Mouse (Mus musculus): ENCODE data around the gene Dock3.
A peak's percentile ranks its signal among the peaks of the same experiment; 100 is the strongest.

Dock3 gene

DNA sequence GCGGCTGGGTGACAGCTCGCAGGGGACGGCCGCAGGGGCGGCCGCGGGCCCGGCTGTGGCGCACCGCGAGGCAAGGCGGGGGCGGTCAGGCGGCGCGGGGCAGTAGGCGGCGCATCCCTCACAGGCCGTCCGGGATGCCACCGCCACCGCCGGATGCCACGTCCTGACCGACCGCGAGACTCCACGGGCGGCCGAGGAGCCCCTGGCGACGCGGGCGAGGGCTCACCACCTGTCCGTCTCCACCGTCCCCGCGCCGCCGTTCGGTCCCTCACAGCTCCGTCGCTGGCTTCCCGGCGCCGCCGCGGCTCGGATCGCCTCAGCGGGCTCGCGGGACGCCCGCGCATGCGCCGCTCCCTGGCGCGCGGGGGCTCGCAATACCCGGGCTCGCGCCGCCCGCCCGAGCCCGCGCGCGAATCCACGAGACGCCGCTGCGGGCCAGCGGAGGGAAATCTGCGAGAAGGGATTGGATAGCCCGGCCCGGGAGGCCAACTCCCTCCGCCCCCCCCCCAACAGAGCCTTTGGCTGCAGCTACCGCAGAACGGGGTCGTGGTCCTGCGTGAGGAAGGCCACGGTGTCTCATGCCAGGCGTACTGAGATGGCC, at the start of gene Dock3:
Gene Dock3 (minus strand): TSS at position 371 of the 601 bp plus-strand sequence.
- no peak for DNase-seq (ENCODE audit: low read depth, low spot score)

DNA sequence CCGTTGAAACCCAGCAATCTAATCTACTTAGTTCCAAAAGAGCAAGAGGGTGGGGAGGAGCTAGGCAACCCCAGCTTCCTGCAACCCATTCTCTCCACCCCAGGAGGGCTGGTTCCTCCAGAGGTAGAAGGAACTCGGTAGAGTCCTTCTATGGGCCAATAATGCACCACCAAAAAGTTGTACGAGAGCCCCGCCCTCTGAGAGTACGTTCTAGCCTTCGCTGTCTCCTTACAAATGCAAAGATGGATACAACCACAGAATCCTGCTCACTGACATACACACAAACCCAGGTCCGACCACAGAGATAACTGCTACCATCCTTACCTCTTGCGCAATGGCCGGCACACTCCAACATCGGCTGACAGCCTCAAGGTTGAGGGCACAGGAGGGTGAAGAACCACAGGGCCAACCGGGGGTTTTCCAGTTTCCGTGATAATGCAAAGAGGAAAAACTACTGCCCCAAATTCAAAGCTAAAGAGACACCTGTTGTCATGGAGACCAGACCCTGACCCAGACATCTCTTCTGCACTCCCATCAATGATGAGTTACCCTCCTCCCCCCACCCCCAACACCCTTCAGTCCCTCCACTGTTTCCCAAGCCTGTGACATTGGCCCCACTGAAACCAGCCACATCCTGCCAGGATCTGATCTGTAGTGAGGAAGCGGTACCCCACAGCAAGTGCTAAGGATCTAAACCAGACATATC, 48.8 kb upstream of the Dock3 start:
- DNase-seq (ENCODE audit: low read depth, low spot score): no peak

DNA sequence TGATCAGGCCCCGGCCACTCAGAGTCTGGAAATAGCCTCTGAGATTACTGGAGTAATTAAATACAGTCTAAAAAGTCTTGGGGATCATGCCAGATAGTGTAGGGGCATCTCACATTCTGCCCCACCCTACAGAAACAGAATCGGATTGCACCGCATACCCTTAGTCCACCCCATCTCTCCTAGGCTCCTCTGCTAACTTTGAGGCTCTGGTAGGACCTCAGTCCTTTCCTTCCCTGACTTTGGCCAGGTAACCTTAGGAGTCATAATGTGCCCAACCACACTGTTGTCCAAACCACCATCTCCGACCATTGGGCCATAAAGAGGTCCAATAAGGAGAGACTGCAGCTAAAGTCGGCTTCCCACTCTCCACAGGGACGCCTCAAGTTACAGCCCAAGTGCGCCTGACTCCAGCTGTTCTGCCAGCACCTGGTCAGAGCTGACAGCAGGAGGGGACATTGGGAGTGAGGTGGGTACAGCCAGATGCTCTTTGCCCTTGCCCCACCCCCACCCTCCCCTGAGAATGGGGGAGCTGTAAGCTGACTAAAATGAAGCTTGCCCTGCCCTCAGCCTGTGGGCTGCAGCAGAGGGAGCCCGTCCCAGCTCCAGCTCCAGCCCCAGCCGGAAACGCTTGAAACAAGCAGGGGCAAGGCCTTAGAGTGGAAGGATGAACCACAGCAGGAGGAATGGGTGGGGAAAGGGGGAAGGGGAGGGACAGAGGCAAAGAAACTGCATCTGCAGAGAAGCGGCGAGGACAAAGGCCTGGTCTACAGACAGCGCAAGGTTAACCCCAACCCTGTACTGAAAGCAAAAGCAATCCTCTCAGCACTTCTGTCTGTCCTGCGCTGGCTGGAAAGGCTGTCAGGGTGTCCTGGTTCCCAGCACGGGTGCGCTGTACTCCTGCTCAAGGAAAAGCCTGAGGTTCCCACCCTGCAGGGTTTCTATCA, 47.9 kb upstream of the Dock3 start:
- DNase-seq (ENCODE audit: low read depth, low spot score): peak; percentile 50

DNA sequence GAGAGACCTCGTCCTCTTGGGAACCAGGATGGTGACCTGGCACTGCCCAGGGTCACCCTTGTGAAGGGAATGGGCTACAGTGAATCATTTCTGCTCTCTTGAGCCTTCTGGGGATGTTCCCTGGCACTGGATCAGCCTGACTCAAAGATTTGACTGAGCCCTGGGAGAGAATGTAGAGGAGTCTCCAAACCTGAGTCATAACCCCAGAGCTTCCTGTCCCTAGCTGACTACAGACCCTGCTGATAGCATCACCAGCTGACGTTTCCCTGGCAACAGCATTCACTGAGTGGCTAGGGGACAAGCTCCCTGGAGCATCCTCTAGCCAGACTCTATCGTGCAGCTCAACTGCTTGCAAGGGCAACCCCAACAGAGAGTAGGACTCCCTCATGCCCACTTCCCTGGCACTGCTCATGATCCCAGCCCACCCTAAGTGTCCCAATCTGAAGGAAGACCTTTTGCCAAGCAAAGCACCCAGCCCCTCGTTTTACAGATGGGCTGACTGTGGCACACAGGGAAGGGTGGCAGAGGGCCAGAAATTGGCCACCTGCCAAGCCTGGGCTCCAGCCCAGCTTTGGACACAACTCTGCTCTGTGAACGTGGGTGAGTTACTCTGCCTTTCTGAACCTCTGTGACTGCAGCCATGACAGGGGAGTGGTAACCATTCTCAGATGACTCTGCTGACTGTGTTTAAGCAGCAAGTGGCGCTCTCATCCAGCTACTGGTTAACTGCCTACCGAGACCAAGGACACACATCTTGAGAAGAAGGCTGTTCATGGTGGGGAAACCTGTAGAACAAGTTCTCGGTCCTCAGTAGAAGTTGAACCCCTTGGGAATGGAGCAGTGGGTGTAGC, 47.0 kb upstream of the Dock3 start:
- peak; percentile 99 for DNase-seq (ENCODE audit: low read depth, low spot score)

DNA sequence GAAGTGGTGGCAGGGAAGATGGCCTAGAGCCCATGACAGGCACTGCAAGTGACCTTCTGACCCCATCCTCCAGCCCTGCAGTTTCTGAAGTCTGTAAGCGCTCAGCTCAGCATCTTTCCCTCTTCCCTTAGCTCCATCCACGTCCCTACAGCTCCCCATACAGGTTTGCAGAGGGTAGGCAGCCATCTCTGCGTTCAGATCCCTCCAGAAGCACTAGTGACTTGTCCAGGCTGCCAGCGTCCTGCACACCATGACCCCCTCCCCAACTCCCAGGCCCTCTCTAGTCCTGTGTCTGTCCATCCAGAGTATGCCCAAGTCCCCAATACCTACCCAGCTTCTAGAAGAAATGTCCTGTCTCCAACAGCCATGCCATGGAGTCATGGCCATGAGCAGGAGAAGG, 46.4 kb upstream of the Dock3 start:
- peak; percentile 40 for DNase-seq (ENCODE audit: low read depth, low spot score)

DNA sequence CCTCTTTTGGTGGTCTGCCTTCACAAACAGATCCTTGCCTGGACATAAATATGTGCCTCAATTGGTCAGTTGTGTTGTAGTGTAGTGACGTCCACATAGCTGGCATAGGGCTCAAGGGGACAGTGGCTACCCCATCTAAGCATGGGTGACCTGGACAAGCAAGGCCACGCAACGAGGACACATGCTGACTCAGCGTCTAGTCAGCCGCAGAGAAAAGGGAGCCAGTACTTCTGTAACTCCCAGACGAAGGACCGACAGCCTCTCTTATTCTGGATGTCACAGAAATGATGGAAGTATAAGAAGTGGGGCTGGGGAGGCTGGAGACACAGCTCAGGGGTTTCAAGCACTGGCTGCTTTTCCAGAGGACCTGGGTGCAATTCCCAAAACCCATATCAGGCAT, 45.9 kb upstream of the Dock3 start:
- DNase-seq (ENCODE audit: low read depth, low spot score): no peak

DNA sequence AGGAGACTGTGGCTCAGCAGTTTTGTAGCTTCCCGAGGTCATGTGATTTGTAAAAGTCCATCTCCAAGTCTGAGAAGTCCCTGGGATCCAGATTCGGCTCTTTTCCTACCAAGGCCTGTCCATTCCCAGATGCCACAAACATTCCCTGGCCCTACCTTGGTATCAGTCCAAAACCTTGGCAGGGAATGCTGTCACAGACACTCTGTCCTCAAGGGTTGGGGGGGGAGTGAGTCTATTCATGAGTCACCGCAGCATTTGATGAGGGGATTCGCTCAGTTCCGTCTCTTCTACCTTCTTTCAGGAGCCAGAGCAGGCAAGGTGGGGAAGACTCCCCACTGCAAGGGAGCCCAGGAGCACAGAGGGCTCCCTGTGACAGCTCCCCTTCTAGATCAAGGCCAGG, 44.0 kb upstream of the Dock3 start:
- DNase-seq (ENCODE audit: low read depth, low spot score): peak; percentile 53

DNA sequence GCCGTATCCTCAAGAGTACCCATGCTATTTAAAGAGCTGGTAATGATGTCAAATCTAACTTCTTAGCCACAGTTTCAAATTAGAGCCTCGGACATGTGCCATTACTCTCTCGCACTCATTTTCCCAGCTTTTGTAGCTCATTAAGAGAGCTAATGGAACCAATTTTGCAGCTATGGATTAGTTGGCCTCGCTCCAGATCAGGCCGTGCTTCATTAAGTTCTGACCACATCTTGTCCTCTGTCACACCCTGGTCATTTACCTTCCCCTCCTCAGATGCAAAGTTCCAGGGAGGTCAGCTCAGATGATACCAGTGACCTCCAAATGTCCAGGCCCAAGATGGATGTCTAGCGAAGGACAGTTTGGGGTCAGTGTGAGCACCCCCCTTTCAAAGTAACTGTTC, 43.0 kb upstream of the Dock3 start:
- no peak for DNase-seq (ENCODE audit: low read depth, low spot score)

DNA sequence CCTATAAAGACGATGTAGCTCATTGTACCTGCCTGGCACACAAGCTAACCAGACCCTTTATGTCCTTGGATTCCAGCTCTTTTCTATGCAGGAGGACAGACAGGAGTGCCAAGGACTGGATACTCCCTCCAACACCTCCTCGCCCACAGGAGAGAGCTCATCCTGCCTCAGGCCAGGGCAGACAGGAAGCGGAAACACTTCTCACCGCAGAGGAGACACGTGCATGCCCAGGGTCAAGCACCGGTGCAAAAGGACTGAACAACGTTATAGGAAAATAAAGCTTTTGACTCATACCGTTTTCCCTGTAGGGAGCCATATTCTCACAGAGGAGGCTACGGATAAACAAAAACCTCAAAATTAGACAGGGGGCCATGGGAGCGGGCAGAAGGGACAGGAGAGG, 41.5 kb upstream of the Dock3 start:
- DNase-seq (ENCODE audit: low read depth, low spot score): no peak

DNA sequence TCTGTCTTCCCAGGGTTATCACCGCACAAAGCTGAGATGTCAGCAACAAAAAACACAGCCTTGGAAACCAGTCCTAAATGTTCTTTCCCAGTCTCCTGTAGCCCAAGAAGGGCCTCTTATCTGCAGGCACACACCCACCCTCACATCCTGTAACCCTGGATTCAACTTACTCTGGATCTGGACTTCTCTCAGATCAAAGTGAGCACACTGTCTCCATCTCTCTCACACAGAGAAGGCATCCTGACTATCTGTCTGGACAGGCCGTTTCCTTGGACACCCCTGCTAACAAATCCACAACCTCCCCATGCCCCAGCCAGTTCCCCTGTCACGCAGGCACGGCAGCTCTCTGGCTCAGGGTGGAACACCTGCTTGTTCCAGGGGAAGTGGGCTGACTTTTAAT, 40.6 kb upstream of the Dock3 start:
- no peak for DNase-seq (ENCODE audit: low read depth, low spot score)

DNA sequence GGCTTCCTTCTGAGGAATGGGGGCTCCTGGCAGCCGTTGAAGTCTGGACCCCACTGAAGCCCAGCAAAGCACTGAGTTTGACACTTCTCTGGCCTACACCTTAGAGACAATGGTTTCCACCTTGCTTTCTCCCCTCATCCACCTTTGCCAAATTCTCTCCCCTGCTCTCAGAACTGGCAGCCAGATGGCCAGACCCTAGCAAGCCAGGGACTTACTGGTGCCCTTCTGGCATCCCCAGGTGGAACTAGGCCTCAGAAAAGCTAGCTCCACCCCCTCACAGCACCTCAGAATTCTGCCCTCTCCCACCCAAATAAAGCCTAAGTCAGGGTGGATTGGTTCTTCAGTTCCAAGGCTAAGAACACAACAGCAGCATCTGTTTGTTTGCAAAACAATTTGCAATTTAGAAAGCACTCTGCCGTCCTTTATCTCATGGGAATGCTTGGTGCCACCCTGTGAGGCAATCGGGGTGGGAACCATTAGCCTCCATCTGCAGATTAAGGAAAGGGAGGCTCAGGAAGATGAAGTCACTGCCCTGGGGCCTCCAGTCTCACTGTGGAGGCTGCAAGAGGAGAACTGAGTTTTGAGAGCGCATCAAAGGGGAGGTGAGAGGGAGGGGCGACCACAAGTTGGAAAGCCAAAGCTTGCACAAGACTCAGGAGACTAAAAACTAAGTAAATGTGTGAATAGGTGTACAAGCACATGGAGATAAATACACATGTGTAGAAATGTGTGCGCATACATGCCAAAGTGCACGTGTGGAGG, 39.6 kb upstream of the Dock3 start:
- no peak for DNase-seq (ENCODE audit: low read depth, low spot score)

DNA sequence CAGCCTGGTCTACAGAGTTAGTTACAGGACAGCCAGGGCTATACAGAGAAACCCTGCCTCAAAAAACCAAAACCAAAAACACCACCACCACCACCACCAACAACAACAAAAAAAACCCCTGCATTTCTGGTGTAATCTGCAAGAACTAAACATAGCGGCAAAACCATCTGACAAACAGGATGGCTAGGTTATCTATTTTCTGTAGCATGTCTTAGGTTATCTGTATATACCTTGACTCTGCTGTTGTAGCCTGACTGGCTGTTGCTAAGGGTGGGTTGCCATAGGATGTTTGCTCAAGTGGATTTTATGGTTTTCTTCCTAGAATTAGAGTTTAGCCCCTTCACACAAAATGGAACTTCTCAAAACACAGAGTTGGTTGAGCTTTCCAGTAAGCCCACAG, 38.1 kb upstream of the Dock3 start:
- DNase-seq (ENCODE audit: low read depth, low spot score): no peak

DNA sequence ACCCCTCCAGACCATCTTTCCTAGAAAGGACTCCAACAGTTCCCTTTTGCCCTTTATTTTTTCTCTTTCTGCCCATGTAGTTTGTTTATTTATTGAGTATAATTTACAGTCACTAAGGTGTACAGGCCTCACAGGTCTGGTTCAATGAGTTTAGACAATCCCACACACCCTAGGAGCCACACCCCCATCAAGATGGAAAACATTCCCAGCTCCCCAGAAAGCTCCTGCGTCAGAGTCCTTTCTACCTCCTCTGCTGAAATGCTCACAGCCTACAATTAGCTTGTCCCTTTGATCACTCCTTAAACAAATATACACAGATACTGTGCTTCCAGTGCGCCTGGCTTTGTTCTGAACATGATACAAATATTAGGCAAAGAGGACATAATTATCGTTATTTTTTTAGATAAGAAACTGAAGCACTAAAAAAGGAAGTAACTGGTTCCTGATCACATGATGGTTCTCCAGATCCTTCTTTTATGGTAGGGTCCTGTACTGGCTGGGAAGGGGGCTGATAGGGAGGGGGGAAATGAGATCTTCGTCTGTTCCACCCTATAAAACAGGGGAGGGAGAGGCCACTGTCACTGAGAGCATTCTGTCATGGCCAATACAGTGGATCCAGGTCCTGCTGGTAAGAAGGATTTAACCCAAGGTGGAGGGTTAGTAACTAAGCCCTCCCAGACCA, 36.2 kb upstream of the Dock3 start:
- no peak for DNase-seq (ENCODE audit: low read depth, low spot score)

DNA sequence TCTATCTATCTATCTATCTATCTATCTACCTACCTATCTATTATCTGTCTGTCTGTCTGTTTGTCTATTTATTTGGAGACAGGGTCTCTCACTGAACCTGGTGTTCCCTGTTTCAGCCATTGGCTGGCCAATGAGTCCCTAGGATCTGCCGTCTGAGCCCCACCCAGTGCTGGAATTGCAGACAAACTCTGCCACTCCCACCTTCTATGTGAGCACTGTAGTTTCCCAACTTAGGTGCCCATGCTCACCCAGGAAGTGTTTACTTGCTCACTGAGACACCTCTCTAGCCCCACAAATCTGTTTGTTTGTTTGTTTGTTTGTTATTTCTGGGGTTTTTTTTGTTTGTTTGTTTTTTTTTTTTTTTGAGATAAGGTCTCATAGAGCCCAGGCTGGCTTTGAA, 35.3 kb upstream of the Dock3 start:
- DNase-seq (ENCODE audit: low read depth, low spot score): no peak

DNA sequence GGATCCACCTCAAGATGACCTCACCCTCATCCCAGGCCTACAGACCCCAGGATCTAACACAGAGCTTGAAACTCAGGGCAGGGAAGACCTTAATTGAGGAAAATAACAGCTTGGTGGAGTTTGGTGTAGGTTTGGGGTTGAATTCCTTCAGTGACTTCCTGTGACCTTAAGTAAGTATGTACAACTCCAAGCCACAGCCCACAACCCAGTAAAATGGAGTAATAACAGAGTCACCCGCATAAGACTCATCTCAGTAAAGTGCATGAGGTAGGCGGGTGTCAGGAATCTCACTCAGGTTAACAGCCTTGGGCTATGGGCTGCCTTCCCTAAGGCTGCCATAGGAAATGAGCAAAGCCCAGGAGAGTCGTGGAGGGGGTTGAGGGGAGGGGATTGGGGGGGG, 33.0 kb upstream of the Dock3 start:
- DNase-seq (ENCODE audit: low read depth, low spot score): peak; percentile 55

DNA sequence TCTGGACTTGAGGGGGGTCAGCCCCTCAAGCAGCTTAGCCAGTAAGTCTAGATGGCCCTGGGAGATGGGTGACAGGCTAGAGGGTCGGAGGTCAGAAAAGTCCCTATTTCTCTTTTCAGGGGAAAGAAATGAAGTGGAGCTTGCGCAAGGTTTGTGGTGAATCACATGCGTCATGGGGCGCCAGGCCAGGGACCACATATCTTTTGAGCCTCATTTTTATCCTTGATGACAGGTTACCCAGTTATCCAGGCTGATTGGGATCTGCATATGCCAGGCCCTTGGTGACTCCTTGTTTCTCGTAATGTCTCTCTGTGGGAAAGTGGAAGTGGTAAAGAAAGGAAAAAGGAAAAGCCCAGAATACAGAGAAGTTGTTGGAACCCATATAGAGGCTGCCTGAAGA, 32.2 kb upstream of the Dock3 start:
- peak; percentile 92 for DNase-seq (ENCODE audit: low read depth, low spot score)

DNA sequence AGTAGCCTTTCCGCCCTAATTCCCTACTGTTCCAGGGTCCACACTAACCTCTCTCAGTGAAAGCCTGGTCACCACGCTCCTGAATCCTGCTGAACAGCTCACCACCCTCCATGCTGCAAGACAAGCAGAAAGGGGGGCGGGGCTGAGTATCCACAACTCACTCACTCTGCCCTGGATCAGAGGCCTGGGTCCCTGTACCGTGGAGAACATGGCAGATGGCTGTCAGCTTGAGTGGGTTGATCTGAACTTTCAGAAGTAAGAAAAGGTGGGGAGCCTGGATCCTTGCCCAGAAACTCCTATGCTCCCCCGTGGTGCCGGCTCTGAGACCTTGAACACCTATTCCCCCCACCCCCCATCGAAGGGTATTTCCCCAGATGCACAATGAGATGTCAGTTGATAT, 30.7 kb upstream of the Dock3 start:
- no peak for DNase-seq (ENCODE audit: low read depth, low spot score)

DNA sequence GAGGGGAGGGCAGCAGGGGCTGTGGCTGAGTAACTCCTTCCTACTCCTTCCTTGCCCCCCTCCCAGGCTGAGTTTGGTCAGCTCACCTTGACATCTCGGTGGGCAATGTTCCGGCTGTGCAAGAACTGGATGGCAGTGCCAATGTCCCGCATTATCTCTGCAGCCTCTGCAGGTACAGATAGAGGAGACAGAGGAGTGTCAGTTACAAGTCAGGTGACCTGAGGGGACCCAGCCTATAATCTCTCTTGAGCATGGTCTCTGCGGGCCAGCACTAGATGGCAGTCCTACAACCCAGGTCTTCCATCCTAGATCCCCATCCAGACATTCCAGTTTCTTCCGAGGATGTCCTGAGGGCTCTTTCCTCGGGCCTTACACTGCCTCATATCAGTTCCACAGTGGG, 30.1 kb upstream of the Dock3 start:
- DNase-seq (ENCODE audit: low read depth, low spot score): no peak

DNA sequence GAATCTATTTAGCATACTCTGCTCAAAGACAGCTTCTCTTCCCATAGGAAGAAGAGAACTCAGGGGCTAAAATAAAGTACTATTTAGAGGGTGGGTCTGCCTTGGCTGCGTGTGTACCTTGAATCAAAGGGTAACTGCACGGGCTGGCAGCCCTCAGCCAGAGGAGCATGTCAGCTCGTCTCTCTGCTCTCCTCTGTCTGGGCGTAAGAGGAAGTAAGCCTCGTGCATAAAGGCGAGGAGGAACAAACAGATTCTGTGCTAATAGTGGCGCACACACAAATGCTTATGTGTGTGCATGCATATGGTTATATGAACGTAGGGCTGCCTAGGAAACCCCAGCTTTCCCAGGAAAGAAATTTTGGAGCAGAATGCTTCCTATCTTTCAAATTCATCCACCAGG, 29.1 kb upstream of the Dock3 start:
- no peak for DNase-seq (ENCODE audit: low read depth, low spot score)

DNA sequence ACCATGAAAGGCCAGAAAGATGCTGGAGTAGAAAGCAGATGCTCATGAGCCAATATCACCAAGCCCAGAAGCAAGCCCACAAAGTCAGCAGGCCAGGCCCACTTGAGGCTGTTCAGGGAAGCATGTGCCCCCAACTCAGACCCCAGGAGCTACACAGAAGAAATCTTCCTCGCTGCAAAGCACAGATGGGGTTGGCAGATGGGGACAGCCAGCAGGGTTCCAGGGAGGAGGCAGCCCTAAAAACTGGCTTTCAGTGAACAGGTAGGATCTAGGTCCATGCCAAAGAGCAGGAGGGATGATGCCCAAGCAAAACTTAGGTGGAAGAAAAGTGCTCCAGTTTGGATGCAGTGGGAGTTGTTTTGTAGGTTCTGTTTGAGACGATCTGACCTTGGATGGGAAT, 28.7 kb upstream of the Dock3 start:
- no peak for DNase-seq (ENCODE audit: low read depth, low spot score)
